9 mouse cellular contexts compared by ENCODE assay signal in the genomic region with DNA sequence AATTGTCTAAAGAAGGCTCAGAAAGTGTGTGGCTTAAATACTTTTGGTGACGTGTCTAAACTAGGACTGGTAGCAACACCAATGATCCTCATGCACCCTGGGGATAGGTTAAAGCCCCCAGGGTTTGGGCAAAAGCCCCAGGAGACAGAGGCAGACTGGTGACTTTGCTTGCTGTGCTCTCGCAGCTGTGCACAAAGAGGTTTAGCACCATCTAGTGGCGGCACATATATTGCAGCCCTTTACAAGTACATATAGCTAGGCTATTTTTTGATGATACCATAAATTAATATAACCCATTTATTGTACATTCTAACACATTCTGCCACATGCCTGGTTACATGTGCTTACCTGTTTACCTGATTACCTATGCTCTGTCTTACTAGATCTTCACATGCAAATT.
DNase-seq lines count a peak whose midpoint lies in the region; ATAC-seq lines count a peak whose summit lies in the region.
"Had no signal": no experiment of that assay in that cellular context is flagged by ENCODE, and none has a peak within 500 bp of the region (broad histone marks: within the 10 kb centered on the region; RNA-seq: fewer than 3 reads in every experiment).

No protein-coding gene starts in this region.

- H3K4me1 ChIP-seq in embryonic facial prominence, embryonic 10.5 days: no peaks in the 10 kb centered on the region
- H3K4me1 ChIP-seq in hindbrain, embryonic 13.5 days (replicated peaks): no peaks in the 10 kb centered on the region
- no peaks in the 10 kb centered on the region for H3K4me1 ChIP-seq in midbrain, embryonic 12.5 days
- H3K4me1 ChIP-seq: limb, embryonic 15.5 days had no signal

- DNase-seq in ovary, postnatal 10 days (ENCODE audit: low spot score): peak; percentile 21
- DNase-seq in ovary, adult 18-20 months (ENCODE audit: low spot score): no peak
- peak; percentile 64 for DNase-seq in adipocyte (ENCODE audit: low spot score)
- DNase-seq in embryonic facial prominence, embryonic 10.5 days (ENCODE audit: low spot score): peak; percentile 43
- DNase-seq in left cerebral cortex, adult 11 months (ENCODE audit: low spot score): peak; percentile 8
- peak; percentile 79 for DNase-seq in testis, postnatal 10 days (ENCODE audit: low spot score)

- no peak overlapping the region for H3K4me2 ChIP-seq in hindbrain, embryonic 13.5 days
- no peak overlapping the region for H3K4me2 ChIP-seq in midbrain, embryonic 12.5 days (replicated peaks)
- H3K4me2 ChIP-seq: limb, embryonic 15.5 days had no signal

- peak; percentile 39; the same call in 1 of the 2 replicates for ATAC-seq in hindbrain, embryonic 13.5 days (ENCODE audit: low FRiP score)
- peak; percentile 65 for ATAC-seq in midbrain, embryonic 12.5 days (ENCODE audit: low FRiP score, low read depth)

- H3K9ac ChIP-seq in hindbrain, embryonic 13.5 days: no peak overlapping the region
- H3K9ac ChIP-seq in midbrain, embryonic 12.5 days (replicated peaks): no peak overlapping the region
- H3K9ac ChIP-seq: limb, embryonic 15.5 days had no signal

- no peaks in the 10 kb centered on the region for H3K36me3 ChIP-seq in embryonic facial prominence, embryonic 10.5 days (replicated peaks)
- H3K36me3 ChIP-seq in hindbrain, embryonic 13.5 days: no peaks in the 10 kb centered on the region
- no peaks in the 10 kb centered on the region for H3K36me3 ChIP-seq in midbrain, embryonic 12.5 days
- H3K36me3 ChIP-seq: limb, embryonic 15.5 days had no signal

- no peak overlapping the region for H3K4me3 ChIP-seq in embryonic facial prominence, embryonic 10.5 days
- no peak overlapping the region for H3K4me3 ChIP-seq in hindbrain, embryonic 13.5 days
- H3K4me3 ChIP-seq in midbrain, embryonic 12.5 days: no peak overlapping the region
- H3K4me3 ChIP-seq: limb, embryonic 15.5 days had no signal

- no peaks in the 10 kb centered on the region for H3K27me3 ChIP-seq in embryonic facial prominence, embryonic 10.5 days (replicated peaks; ENCODE audit: low read depth, poor library complexity, severe bottlenecking)
- H3K27me3 ChIP-seq in hindbrain, embryonic 13.5 days: no peaks in the 10 kb centered on the region
- H3K27me3 ChIP-seq in midbrain, embryonic 12.5 days: no peaks in the 10 kb centered on the region
- H3K27me3 ChIP-seq: limb, embryonic 15.5 days had no signal

- WGBS in embryonic facial prominence, embryonic 10.5 days: 4% methylated on average over 3 of the region's 3 CpGs
- 11% methylated on average over 3 of the region's 3 CpGs for WGBS in hindbrain, embryonic 13.5 days
- 4% methylated on average over 3 of the region's 3 CpGs for whole genome bisulfite sequencing in midbrain, embryonic 12.5 days

- 0 out of 2 replicates have a peak, but pooled peaks cover 3% of the 10 kb centered on the region for H3K9me3 ChIP-seq in embryonic facial prominence, embryonic 10.5 days
- no peaks in the 10 kb centered on the region for H3K9me3 ChIP-seq in hindbrain, embryonic 13.5 days
- no peaks in the 10 kb centered on the region for H3K9me3 ChIP-seq in midbrain, embryonic 12.5 days
- H3K9me3 ChIP-seq: limb, embryonic 15.5 days had no signal

- H3K27ac ChIP-seq in embryonic facial prominence, embryonic 10.5 days (replicated peaks): no peak overlapping the region
- no peak overlapping the region for H3K27ac ChIP-seq in hindbrain, embryonic 13.5 days
- no peak overlapping the region for H3K27ac ChIP-seq in midbrain, embryonic 12.5 days (replicated peaks)
- H3K27ac ChIP-seq: limb, embryonic 15.5 days had no signal
